Mouse (Mus musculus) olfactory bulb, adult 2 months (tissue): ENCODE measurements at regions not wholly inside any gene's neighbourhood (a gene's known extent, or its start where the extent isn't known, plus 50 kb on each side); places are given as distances from the start of the nearest gene placed in this dataset.

ENCODE experiments used
- CTCF ChIP-seq: fragments of 200-500 bp; IDR thresholded peaks from 2 replicates; pipeline ENCODE4 v1.5.1; 2012; ENCODE audit warnings: low read depth, mild to moderate bottlenecking, low read length, moderate library complexity; ENCODE audit not compliant: insufficient read depth
- POLR2A ChIP-seq: fragments of 200-500 bp; IDR thresholded peaks from 2 replicates; pipeline ENCODE4 v1.6.1; 2012; ENCODE audit warnings: mild to moderate bottlenecking, low read depth, low read length, moderate library complexity; ENCODE audit not compliant: insufficient read depth

DNA sequence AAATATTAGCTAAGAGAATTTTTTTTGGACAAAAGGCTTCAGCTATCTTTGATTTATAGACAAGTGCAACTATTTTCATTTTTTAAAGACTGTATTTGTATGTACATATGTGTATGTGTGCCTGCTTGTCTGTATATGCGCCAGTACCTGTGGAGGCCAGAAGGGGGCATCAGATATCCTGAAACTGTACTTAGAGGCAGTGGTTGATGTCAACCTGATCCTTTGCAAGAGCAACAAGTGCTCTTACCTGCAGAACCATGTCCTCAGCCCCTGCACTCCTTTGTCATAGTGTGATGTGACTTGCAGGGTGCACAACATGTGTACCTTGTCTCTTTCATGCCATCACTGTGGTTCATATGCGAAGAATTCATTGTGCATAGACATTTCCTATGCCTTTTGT is 379.5 kb downstream of the Bckdhb start:
- no peak for TF ChIP-seq POLR2A
- no peak for TF ChIP-seq CTCF
